Mouse (Mus musculus): ENCODE data around the gene Ing3.

Gene Ing3

DNA sequence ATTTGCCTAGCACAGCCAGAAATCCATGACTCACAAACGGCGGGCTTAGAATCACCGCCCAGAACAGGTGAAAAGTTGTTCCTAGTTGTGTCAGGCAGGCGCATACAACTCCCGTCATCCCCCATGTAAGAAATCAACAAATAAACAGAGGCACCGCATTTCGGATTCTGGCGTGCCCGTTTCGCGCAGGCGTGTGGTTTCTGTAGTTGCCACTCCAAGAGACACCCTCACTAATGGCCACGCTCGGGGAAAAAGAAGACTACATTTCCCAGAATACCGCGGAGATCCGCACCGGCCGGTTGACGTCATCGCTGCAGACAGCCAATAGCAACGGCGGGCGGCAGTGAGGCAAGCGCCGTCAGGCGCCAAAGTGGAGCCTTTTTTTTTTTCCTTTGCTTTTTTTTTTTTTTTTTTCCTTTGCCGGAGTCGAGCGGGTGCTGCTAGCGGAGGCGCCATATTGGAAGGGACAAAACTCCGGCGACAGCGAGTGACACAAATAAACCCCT, at the start of gene Ing3:
Gene Ing3 (plus strand): TSS at position 346 of the 506 bp plus-strand sequence.
- DNase-seq (ENCODE audit: low spot score in 2 of 2): peak; percentile 97 to 98

DNA sequence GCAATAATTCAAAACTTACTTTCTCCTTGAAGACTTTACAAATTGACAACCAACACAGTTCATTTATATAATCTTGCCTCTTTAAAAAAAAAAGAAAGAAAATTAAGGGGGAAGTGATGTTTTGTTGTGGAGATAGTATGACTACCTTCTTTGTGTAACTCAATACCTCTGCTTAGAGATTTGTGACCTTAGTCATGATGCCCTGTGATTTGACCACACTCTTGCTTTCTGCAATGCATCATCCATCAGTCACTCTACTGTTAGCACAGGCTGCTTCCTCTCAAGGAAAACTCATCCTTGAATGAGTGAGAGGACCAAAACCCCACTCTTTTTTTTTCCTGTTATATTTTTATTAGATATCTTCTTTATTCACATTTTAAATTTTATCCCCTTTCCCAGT, 39.7 kb upstream of the Ing3 start:
- no peak for DNase-seq (ENCODE audit: low spot score in 2 of 2)

DNA sequence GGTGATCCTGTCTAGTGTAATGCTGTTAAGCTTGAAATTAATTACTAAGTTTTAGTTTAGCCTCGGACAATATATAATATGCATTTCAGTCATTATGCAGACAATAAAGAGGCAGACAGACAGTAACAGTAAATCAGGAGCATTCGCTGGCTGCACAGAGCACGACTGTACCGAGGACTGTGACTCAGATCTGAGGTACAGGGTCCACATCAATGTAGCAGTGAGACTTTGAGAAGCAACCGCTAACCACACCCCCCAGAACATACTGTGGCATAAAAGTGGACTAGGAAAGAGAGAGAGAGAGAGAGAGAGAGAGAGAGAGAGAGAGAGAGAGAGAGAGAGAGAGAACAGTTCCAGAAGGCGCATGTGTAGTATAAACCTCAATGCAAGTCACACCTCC, 38.6 kb upstream of the Ing3 start:
- no peak for DNase-seq (ENCODE audit: low spot score in 2 of 2)

DNA sequence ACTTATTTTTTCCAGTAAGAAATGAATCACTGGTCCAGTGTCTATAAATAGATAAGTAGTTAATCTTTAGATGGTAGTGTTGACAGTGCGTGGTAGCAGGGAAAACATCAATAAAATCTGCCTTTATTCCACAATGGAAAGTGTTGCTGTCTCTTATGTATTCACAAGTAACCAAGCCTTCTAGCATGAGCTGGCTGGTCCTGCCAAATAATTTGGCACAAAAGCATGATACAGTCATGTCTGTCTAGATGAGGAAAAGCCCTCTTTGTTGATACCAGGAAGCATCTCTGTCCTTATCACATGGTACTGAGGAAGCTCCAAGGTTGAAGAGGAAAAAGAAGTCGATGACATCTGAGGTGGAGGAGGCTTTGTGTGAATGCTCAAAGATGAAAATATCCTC, 32.8 kb upstream of the Ing3 start:
- DNase-seq (ENCODE audit: low spot score in 2 of 2): no peak

DNA sequence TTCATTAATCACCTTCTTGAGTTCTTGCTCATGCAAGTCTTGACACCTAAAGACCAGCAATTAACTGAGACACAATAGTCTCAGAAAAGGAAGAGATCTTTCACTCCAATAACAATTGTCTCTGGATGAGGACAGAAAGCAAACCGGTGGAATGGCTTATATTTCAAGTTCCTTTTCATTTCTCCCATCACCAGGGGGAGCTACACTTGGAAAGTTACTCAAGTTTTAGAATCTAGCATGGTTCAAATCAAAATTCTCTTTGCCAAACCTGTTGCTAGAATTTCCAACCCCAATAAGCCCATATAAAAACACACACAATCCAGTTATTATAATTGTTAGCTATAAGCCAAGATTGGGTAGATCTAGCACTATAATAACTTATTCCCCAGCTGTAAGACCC, 25.2 kb upstream of the Ing3 start:
- no peak for DNase-seq (ENCODE audit: low spot score in 2 of 2)

DNA sequence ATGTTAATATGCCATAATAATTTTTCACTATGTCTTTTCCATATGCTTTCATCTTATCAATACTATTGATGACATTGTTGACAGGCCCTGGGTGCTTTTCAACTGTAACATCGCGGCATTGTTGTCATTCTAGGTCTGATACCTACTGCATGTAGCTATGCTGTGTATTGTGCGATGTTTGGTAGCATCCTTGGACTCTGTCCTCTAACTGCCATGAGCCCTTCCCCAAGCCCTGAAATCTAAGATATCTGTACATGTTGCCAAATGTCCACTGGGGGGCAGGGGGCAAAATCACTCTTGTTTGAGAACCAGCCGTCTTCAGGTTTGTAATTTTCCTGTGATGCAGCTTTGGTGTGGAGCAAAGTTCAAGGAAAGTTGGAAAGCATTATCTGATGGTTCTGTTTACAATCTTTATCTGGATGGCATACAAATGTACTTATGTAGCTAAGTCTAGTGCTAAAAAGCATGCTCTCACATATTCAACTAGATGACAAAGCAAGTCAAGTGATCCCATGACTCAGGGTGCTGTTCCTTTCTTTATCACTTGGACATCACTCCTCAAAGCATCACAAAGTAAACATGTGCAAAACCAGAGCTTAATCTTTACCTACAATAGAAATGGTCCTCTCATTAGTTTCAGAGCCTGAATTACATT, 11.3 kb upstream of the Ing3 start:
- DNase-seq (ENCODE audit: low spot score in 2 of 2): no peak

DNA sequence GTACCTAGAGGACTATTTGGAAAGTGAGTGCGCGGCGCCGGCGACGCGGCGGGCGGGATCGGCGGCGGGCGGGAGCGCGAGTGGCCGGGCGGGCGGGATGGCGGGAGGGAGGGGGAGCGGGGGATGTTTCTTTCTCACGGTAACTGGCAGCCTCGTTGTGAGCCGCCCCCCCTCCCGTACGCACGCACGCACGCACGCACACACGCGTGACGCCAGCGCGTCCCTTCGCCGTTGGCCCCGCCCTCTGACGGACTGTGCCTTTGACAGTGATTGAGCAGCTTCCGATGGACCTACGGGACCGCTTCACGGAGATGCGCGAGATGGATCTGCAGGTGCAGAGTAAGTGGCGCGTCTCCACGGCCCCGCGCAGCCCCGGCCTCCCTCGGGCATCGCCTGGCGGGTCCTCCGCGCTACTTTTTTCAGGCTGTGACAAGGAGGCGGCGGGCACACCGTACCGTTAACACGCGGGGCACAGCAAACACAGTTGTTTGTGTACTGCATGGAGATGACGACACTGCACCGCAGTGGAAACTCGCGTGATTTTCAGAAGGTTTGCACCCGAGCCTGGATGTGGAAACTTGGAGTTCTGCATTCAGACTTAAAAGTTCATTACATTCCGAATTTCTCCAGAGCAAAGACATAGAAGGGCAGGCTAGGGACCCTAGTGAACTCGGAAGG, 539 bp downstream of the Ing3 start:
- DNase-seq (ENCODE audit: low spot score in 2 of 2): peak; percentile 95 to 96

DNA sequence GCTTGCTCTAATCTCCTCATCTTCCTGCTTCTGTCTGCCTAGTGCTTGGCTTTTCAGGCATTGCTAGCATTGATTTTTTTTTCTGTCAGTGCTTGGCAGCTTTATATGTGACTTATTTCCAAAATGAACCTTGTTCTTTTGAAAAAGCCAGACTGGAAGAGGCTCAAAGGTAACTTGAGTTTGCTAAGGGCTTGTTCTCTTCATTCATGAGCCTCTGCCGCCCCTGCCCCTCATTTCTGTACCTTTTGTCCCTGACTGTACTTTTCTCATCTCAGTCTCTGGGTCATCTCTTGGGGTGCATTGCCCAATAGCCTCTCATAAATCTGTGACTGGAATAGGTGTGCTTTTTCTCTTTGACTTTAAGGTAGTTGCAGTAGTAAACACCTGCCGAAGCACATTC, 1.3 kb downstream of the Ing3 start:
- DNase-seq (ENCODE audit: low spot score in 2 of 2): no peak

DNA sequence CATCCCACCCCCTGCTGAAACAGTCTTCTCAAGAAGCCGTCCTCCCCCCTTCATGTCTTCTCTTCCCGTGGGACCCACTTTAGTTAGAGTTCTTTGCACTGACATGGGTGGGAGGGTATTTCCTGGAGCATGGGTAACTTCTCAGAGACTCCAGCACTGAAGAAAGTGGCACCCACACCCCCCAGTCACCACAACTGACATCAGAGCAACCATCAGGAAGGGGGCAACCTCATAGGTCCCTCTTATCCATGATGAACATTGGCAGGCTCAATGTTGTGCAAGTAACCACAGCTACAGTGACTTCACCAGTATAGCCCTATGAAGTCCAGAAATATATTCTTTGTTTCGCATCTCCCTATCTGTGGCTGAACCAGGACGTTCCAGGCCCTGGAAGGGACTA, 6.1 kb downstream of the Ing3 start:
- no peak for DNase-seq (ENCODE audit: low spot score in 2 of 2)

DNA sequence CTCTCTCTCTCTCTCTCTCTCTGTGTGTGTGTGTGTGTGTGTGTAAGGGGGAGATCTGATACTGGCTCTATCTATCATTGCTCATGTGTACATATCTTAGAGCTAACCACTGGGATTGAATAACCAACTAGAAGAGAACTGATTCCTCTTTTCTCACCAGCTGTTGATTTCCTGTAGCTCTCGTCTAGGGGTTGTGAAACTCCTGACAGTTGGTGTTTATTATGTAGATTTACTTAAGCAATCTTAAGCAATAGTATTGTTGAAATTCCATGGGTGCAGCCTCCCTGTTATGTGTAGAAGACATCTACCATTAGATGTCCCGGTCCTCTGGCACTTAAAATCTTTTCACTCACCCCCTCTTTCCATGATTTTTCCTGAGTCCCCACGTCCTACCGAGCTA, 9.6 kb downstream of the Ing3 start:
- DNase-seq (ENCODE audit: low spot score in 2 of 2): no peak

DNA sequence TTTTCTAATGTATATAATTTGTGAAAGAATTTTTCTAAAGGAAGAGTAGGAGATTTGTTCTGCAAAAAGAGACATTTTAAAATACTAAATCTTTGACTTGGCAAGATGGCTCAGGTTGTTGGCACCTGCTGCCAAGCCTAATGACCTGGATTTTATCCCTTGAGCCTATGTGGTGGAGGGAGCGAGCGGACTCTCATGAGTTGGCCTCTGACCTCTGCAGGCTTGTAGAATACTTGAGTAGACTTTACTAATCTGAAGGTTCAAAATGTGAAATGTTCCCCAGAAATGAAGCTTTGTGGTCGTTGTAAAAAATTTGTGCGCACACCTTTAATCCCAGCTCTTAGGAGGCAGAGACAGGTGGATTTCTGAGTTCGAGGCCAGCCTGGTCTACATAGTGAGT, 10.5 kb downstream of the Ing3 start:
- DNase-seq (ENCODE audit: low spot score in 2 of 2): no peak

DNA sequence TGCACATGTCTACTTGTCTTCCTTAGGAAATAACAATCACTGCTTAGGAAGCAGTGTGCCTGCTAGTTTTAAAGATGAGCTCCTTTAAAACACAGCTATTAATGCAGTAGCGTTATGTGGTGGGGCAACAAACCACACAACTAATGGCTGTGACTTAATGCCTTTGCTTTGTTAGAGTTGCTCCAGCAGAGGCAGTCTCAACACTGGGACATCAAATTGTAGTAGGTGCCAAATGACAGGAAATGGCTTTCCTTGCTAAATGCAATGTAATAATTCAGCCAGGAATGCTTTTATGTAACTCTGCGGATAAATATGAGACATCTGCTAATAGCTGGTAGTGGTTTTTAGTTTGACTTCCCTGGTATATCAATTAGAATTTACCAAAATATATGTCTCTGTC, 28.2 kb downstream of the Ing3 start:
- DNase-seq (ENCODE audit: low spot score in 2 of 2): no peak

DNA sequence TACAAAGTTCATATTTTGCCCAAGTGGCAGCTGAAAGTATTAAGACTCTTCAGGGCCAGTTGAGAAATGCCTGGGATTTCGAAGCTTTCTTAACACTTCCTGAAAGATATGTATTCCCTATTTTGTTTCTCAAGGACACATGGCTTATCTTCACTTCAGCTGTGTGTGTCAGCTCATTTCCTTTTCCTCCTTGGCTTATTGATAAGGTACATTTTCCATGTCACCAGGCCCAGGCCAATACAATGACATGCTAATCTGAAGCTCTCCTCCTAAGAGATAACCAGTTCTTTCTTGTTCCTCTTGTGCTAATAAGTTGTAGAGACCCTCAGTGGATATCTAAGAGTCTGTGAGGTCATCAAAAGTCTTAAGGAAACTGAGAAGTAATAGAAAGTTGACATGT, 31.7 kb downstream of the Ing3 start:
- DNase-seq (ENCODE audit: low spot score in 2 of 2): no peak

DNA sequence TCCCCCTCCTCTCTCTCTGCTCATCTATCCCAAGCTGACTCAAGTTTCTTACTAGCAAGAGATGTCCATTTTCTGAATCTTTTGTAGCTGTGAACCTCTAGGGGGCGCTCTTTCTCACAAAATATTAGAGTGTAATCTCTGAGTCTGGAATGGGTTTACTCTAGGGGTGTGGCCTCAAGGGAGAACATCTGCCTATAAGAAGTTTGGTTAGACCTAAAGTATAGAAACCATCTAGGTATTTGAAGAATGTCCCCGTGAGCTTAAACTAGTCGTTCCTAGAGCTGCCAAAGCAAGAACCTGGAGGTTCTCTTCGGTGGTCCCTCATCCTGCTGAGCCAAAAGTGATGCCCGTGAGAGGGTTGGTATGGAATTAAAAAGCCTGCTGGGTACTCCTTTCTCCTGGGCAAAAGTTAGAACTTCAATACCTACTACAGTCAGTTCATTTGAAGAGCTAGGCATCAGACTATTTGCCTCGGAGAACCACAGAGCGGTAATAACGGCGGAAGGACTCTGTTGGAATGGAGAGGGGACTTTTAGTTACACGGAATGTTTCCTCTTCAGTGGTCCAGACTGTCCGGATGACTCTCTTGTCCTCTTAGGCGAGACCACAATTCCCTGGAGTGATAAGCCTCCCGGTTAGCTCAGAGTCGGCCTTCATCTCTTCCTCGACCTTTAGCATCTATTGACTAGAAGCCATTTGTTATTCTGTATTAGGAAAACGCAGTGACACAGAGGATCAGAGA, 35.8 kb downstream of the Ing3 start:
- peak in 1 of 2 experiments; percentile 50 for DNase-seq (ENCODE audit: low spot score in 2 of 2)

DNA sequence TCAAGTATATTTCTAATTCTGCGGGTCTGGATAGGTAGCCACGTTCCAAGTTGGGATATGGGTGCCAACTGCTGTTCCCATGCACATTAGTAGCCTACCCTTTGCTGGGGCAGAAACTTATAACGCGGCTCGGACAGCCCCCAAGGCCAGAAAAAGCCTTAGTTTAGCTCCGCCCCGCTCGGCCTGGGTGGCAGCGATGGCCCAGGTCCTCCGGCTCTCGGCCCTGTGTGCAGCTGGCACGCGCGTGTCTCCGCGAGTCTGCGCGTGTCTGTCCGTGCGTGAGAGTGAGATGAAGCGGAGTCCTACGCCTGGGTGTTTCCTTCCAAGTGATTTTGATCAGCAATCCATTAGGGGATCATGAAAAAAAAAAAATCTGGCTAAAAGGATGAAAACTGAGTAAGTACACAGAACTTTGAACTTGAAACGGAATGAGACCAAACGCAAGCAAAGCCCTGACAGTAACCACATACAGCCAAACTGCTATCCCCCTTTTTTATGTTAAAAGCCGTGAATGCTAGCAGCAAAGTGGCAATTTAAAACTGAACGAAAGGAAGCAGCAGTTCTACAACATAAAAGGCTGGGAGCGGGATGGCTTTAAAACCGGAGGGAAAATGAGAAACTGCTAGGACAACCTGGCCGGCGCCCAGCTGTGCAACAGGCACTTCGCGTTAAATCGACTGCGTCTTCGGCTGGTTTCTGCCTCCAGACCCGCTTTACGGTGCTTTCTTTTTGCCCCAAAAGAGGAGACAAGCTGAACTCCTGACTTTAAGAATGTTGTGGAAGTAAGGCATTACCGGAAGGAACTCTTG, 36.6 kb downstream of the Ing3 start, which contains the start of gene Cped1:
Gene Cped1 (plus strand): TSS at position 185 of the 809 bp plus-strand sequence.
- DNase-seq (ENCODE audit: low spot score in 2 of 2): no peak

DNA sequence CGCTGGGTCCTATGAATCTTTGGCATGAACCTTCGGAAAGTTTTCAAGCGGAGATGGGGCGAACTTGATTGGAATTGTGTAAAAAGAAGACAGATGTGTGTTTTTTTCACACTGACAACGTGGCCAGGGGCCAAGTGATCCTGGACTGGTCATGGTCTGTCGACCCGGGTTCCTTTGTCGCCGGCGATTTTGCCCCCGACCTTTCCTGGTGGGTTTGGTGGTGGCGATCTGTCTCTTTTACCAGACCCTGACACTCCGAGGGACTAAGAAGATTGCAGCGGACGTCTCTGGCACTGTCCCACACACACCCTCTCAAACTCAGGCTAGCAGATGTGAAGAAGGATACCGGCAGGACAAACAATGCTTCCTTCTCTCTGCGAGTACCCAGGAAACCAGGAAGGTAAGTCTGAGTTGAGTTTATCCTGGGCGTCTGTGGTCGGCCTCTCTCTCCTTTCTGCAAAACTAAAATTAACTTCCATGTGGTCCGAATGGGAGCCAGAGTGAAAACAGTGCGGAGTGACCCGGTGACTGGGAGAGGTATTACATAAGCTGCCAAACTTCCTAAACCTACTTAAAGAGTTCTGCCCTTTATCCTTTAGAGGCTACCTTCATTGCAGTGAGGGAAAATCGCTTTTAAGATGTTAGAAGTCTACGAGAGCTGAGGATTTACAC, 37.4 kb downstream of the Ing3 start:
- no peak for DNase-seq (ENCODE audit: low spot score in 2 of 2)

DNA sequence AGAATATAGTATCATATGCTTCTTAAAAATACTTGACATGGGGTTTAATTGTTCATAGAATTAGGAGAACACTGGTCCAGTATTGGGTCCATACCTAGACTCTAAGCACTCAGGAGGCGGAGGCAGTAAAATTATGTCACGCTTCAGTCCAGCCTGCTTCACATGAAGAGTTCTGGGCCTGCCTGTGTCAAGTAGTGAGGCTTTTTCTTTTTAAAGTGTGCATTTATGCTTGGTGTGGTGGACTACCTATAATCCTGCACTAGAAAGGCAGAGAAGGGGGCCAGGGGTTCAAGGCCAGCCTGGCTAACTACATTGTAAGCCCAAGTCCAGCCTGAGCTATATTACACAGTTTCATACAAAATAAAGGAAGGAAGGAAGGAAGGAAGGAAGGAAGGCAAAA, 38.2 kb downstream of the Ing3 start:
- no peak for DNase-seq (ENCODE audit: low spot score in 2 of 2)

DNA sequence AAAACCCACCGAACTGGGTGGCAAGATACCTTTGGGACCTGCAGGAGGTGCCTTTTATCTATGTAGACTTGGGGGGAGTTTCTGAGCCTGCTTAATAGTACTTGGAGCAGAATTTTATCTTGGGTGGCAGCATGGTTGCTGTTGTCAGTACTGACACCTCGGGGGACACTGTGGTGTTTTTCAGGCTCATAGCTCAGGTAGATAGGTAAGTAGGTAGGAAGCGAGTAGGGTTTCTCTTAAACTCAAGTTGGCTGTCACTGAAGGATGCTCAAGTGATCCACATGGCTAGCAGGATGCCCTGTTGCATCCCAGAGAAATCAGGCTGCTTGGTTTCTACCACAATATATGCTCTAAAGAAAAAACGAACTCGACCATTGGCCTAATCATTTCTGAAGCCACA, 38.9 kb downstream of the Ing3 start:
- no peak for DNase-seq (ENCODE audit: low spot score in 2 of 2)

DNA sequence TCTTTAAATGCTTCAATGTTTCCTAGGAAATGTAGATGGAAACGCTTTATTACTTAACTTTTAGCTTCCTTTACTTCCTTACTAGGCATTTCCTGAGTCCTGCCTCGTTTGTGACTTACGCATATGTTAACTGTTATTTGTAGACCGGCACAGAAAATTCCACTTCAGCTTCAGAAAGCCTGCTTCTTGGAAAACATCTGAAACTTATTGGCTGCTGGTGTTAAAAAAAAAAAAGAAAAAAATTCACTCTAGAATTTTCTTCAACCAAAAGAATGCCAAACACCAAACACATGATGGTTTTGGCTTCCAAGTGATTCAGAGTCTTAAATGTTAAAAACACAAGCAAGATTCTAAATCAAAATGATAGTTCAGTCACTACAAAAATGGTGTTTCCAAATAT, 39.7 kb downstream of the Ing3 start:
- no peak for DNase-seq (ENCODE audit: low spot score in 2 of 2)

DNA sequence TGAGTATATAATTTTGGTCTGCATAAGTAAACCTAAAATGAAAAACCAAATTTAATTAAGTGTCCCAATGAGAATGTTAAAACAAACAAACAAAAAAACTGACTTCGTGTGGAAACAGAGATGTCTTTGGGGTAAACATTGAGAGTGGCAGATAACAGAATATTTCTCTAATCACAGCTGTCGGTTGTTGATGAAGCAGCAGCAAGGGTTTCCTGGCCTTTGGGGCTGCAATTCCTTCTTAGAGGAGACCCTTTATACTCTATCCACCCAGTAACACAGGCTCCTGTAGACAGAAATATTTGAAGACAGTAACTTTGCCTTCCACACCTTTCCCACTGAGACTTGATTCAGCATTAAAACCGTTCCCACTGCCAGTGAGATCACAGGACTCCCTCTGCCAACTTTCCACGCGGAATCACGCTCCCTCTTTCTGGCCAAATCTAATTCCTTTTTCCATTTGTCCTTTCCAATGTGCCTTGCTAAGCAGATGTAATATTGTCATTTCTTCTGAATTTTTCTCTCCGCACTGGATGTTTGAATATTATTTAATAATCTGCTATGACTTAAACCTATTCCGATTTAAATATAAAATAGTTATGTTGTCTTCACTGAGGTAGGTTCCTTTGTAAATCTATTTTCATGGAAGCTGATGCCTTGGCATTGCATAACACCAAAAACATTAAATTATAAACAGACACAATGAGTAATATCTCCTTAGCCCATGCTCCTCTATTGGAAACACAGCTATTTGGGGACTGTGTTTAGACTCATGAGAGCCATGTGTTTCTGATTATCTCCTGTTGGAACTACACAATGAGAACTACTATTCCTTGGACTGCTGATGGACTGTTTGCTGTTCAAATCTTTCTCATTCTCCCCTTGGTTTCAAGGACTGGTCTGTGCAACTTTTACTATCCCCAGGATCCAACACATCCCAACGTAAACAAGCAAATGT, 41.1 kb downstream of the Ing3 start:
- no peak for DNase-seq (ENCODE audit: low spot score in 2 of 2)

Data from thymus, postnatal 10 days (tissue).